Mouse (Mus musculus): ENCODE results near the gene Frat1. TPM values are rescaled to one million over a fixed set of nuclear protein-coding genes. Genes with fewer than 3 reads are reported as not detected.
"Not testable (repeated sequence)": the region's sequence is repeated elsewhere in the genome, so short reads cannot be mapped to it uniquely, and the experiment has no call there.

The Frat1 gene
- polyA plus RNA-seq, 1 experiment from 2014 or later = 27.3 TPM

- no peak for ATAC-seq
- no peaks in the 10 kb centered on the region for H3K9me3 ChIP-seq (replicated peaks; ENCODE audit: control insufficient read depth, low read length, poor library complexity, severe bottlenecking)
- H3K9ac ChIP-seq (ENCODE audit: low read depth, low read length) = no peak overlapping the region
- 88% methylated on average over 3 of the region's 3 CpGs for WGBS
- H3K4me1 ChIP-seq (ENCODE audit: control insufficient read depth, insufficient read depth, low read length) = no peaks in the 10 kb centered on the region
- H3K4me2 ChIP-seq (ENCODE audit: low read length) = no peak overlapping the region
- no peaks in the 10 kb centered on the region for H3K27me3 ChIP-seq (ENCODE audit: control insufficient read depth, insufficient read depth, low read depth, low read length)
- peaks cover 9% of the 10 kb centered on the region for H3K36me3 ChIP-seq (ENCODE audit: control insufficient read depth, insufficient read depth, low read length)
- no peak overlapping the region for H3K27ac ChIP-seq (ENCODE audit: low read length)
- no peak overlapping the region for H3K4me3 ChIP-seq (ENCODE audit: low read depth, low read length)
Observed at GRCm38 (mm10) chr19:41857816-41858310, 28.1 kb downstream of the Frat1 start.

GRCm38 (mm10) chr19:41866707-41867106 lies 36.9 kb downstream of the Frat1 start:
- no peaks in the 10 kb centered on the region for H3K4me1 ChIP-seq (ENCODE audit: control insufficient read depth, insufficient read depth, low read length)
- no peak overlapping the region for H3K4me2 ChIP-seq (ENCODE audit: low read length)
- no peak overlapping the region for H3K27ac ChIP-seq (ENCODE audit: low read length)
- no peak overlapping the region for H3K9ac ChIP-seq (ENCODE audit: low read depth, low read length)
- H3K36me3 ChIP-seq (ENCODE audit: control insufficient read depth, insufficient read depth, low read length) = peaks cover 47% of the 10 kb centered on the region
- H3K9me3 ChIP-seq (replicated peaks; ENCODE audit: control insufficient read depth, low read length, poor library complexity, severe bottlenecking) = no peaks in the 10 kb centered on the region
- H3K4me3 ChIP-seq (ENCODE audit: low read depth, low read length) = no peak overlapping the region
- no peaks in the 10 kb centered on the region for H3K27me3 ChIP-seq (ENCODE audit: control insufficient read depth, insufficient read depth, low read depth, low read length)
- ATAC-seq = no peak
- WGBS = 88% methylated on average over 8 of the region's 8 CpGs

GRCm38 (mm10) chr19:41869296-41869695 lies 39.5 kb downstream of the Frat1 start:
- ATAC-seq = no peak
- H3K4me1 ChIP-seq (ENCODE audit: control insufficient read depth, insufficient read depth, low read length) = no peaks in the 10 kb centered on the region
- H3K9ac ChIP-seq (ENCODE audit: low read depth, low read length) = no peak overlapping the region
- H3K4me3 ChIP-seq (ENCODE audit: low read depth, low read length) = no peak overlapping the region
- no peaks in the 10 kb centered on the region for H3K9me3 ChIP-seq (replicated peaks; ENCODE audit: control insufficient read depth, low read length, poor library complexity, severe bottlenecking)
- H3K4me2 ChIP-seq (ENCODE audit: low read length) = no peak overlapping the region
- WGBS = 95% methylated on average over 5 of the region's 5 CpGs
- no peaks in the 10 kb centered on the region for H3K27me3 ChIP-seq (ENCODE audit: control insufficient read depth, insufficient read depth, low read depth, low read length)
- peaks cover 45% of the 10 kb centered on the region for H3K36me3 ChIP-seq (ENCODE audit: control insufficient read depth, insufficient read depth, low read length)
- no peak overlapping the region for H3K27ac ChIP-seq (ENCODE audit: low read length)

GRCm38 (mm10) chr19:41869946-41870345 lies 40.2 kb downstream of the Frat1 start:
- not testable (repeated sequence) for H3K4me2 ChIP-seq (ENCODE audit: low read length)

GRCm38 (mm10) chr19:41872285-41872684 lies 42.5 kb downstream of the Frat1 start:
- 96% methylated on average over 2 of the region's 2 CpGs for WGBS
- Histone ChIP-seq H3K4me3 (ENCODE audit: low read depth, low read length) (no peak overlapping the region), H3K27ac (ENCODE audit: low read length) (no peak overlapping the region), H3K36me3 (ENCODE audit: control insufficient read depth, insufficient read depth, low read length) (peaks cover 41% of the 10 kb centered on the region), H3K4me2 (ENCODE audit: low read length) (no peak overlapping the region), H3K4me1 (ENCODE audit: control insufficient read depth, insufficient read depth, low read length) (no peaks in the 10 kb centered on the region), H3K27me3 (ENCODE audit: control insufficient read depth, insufficient read depth, low read depth, low read length) (no peaks in the 10 kb centered on the region), H3K9me3 (replicated peaks; ENCODE audit: control insufficient read depth, low read length, poor library complexity, severe bottlenecking) (no peaks in the 10 kb centered on the region), H3K9ac (ENCODE audit: low read depth, low read length) (no peak overlapping the region)
- ATAC-seq = no peak

More at GRCm38 (mm10) chr19:41869946-41870345, 40.2 kb downstream of the Frat1 start:
- H3K27ac ChIP-seq (ENCODE audit: low read length); H3K9me3 ChIP-seq (replicated peaks; ENCODE audit: control insufficient read depth, low read length, poor library complexity, severe bottlenecking); H3K27me3 ChIP-seq (ENCODE audit: control insufficient read depth, insufficient read depth, low read depth, low read length); H3K4me3 ChIP-seq (ENCODE audit: low read depth, low read length); H3K9ac ChIP-seq (ENCODE audit: low read depth, low read length); ATAC-seq; H3K4me1 ChIP-seq (ENCODE audit: control insufficient read depth, insufficient read depth, low read length): not testable (repeated sequence)
- H3K36me3 ChIP-seq (ENCODE audit: control insufficient read depth, insufficient read depth, low read length) = peaks cover 48% of the 10 kb centered on the region
- WGBS = 87% methylated on average over 5 of the region's 5 CpGs

- WGBS = 95% methylated on average over 14 of the region's 14 CpGs
- no peaks in the 10 kb centered on the region for H3K9me3 ChIP-seq (replicated peaks; ENCODE audit: control insufficient read depth, low read length, poor library complexity, severe bottlenecking)
- no peaks in the 10 kb centered on the region for H3K27me3 ChIP-seq (ENCODE audit: control insufficient read depth, insufficient read depth, low read depth, low read length)
- H3K4me1 ChIP-seq (ENCODE audit: control insufficient read depth, insufficient read depth, low read length) = no peaks in the 10 kb centered on the region
- no peak overlapping the region for H3K4me2 ChIP-seq (ENCODE audit: low read length)
- H3K36me3 ChIP-seq (ENCODE audit: control insufficient read depth, insufficient read depth, low read length) = peaks cover 34% of the 10 kb centered on the region
- no peak overlapping the region for H3K9ac ChIP-seq (ENCODE audit: low read depth, low read length)
- H3K27ac ChIP-seq (ENCODE audit: low read length) = no peak overlapping the region
- ATAC-seq = no peak
- no peak overlapping the region for H3K4me3 ChIP-seq (ENCODE audit: low read depth, low read length)
Observed at GRCm38 (mm10) chr19:41874356-41874755, 44.6 kb downstream of the Frat1 start.

GRCm38 (mm10) chr19:41881842-41882241 lies 52.1 kb downstream of the Frat1 start:
- H3K27me3 ChIP-seq (ENCODE audit: control insufficient read depth, insufficient read depth, low read depth, low read length) = no peaks in the 10 kb centered on the region
- no peak overlapping the region for H3K4me3 ChIP-seq (ENCODE audit: low read depth, low read length)
- H3K9ac ChIP-seq (ENCODE audit: low read depth, low read length) = no peak overlapping the region
- no peaks in the 10 kb centered on the region for H3K9me3 ChIP-seq (replicated peaks; ENCODE audit: control insufficient read depth, low read length, poor library complexity, severe bottlenecking)
- no peak for ATAC-seq
- H3K36me3 ChIP-seq (ENCODE audit: control insufficient read depth, insufficient read depth, low read length) = peaks cover 40% of the 10 kb centered on the region
- no peak overlapping the region for H3K4me2 ChIP-seq (ENCODE audit: low read length)
- H3K4me1 ChIP-seq (ENCODE audit: control insufficient read depth, insufficient read depth, low read length) = no peaks in the 10 kb centered on the region
- 99% methylated on average over 4 of the region's 4 CpGs for WGBS
- H3K27ac ChIP-seq (ENCODE audit: low read length) = no peak overlapping the region

Other genes starting within 250 kb of the Frat1 start
- gene Gm340, start 247.6 kb upstream of the Frat1 start, polyA plus RNA-seq (2015; fragmentation: Nextera tagmentation; extraction: Ambion mirVana) = 1.8 and 2.2 TPM in 2 replicates
- 18.2 and 21.4 TPM in 2 replicates for gene Slit1, start 86.3 kb upstream of the Frat1 start, polyA plus RNA-seq (2015; fragmentation: Nextera tagmentation; extraction: Ambion mirVana)
- gene Arhgap19, start 27.9 kb upstream of the Frat1 start, polyA plus RNA-seq (2015; fragmentation: Nextera tagmentation; extraction: Ambion mirVana) = 4.3 TPM in 2 replicates
- gene Frat2, start 18.2 kb downstream of the Frat1 start, polyA plus RNA-seq (2015; fragmentation: Nextera tagmentation; extraction: Ambion mirVana) = 5.0 and 5.6 TPM in 2 replicates
- gene Rrp12, start 66.2 kb downstream of the Frat1 start, polyA plus RNA-seq (2015; fragmentation: Nextera tagmentation; extraction: Ambion mirVana) = 19.2 TPM in 2 replicates
- gene Pgam1, start 82.0 kb downstream of the Frat1 start, polyA plus RNA-seq (2015; fragmentation: Nextera tagmentation; extraction: Ambion mirVana) = 509 and 565 TPM in 2 replicates
- gene Exosc1, start 103.5 kb downstream of the Frat1 start, polyA plus RNA-seq (2015; fragmentation: Nextera tagmentation; extraction: Ambion mirVana) = 59.1 and 61.3 TPM in 2 replicates
- 84.2 and 90.2 TPM in 2 replicates for gene Zdhhc16, start 103.5 kb downstream of the Frat1 start, polyA plus RNA-seq (2015; fragmentation: Nextera tagmentation; extraction: Ambion mirVana)
- 27.0 and 31.9 TPM in 2 replicates for gene Mms19, start 151.2 kb downstream of the Frat1 start, polyA plus RNA-seq (2015; fragmentation: Nextera tagmentation; extraction: Ambion mirVana)
- 9.1 and 10.1 TPM in 2 replicates for gene Ubtd1, start 151.8 kb downstream of the Frat1 start, polyA plus RNA-seq (2015; fragmentation: Nextera tagmentation; extraction: Ambion mirVana)
- 0.71 and 0.94 TPM in 2 replicates for gene Ankrd2, start 206.0 kb downstream of the Frat1 start, polyA plus RNA-seq (2015; fragmentation: Nextera tagmentation; extraction: Ambion mirVana)
- gene Hoga1, start 215.6 kb downstream of the Frat1 start, polyA plus RNA-seq (2015; fragmentation: Nextera tagmentation; extraction: Ambion mirVana) = 1.6 and 1.7 TPM in 2 replicates
- not detected in 2 replicates for gene 4933411K16Rik, start 222.3 kb downstream of the Frat1 start, polyA plus RNA-seq (2015; fragmentation: Nextera tagmentation; extraction: Ambion mirVana)